Mouse (Mus musculus) layer of hippocampus, postnatal 14 days (tissue): ENCODE data around the gene Gm5136. TPM values are rescaled to one million over a fixed set of nuclear protein-coding genes. Genes with fewer than 3 reads are reported as not detected.

Source experiments
- DNase-seq, 2 experiments: peaks; one replicate each; pipeline ENCODE4 v3.0.0; 2021 to 2022; ENCODE audit warnings: low spot score in 2 of 2, mixed read lengths in 1 of 2
- total RNA-seq, 2 experiments: library from RNA; stranded (reverse); gene quantifications; 2 replicates each; pipeline ENCODE4 v1.2.3; 2021

Gene Gm5136
- total RNA-seq, 2 experiments from 2014 or later = 1.9 to 3.4 TPM

GRCm38 (mm10) chr10:108649174-108649573 is 50.8 kb downstream of the Gm5136 start:
- no peak for DNase-seq
